Mouse (Mus musculus) embryonic facial prominence, embryonic 12.5 days (tissue): Measurements from ENCODE around the gene Farp2. TPM values are rescaled to one million over a fixed set of nuclear protein-coding genes. Genes with fewer than 3 reads are reported as not detected.
"Not testable (repeated sequence)": the region's sequence is repeated elsewhere in the genome, so short reads cannot be mapped to it uniquely, and the experiment has no call there.

ENCODE experiments used
- ATAC-seq: fragments of 200-750 bp; cut with Nextera tagmentation; 2 replicates; pipeline ENCODE4 v1.8.0; 2017; ENCODE audit not compliant: insufficient number of reproducible peaks, insufficient read depth, low FRiP score, low TSS enrichment
- H3K27ac ChIP-seq: fragments of 300-500 bp; sonication (generic); 2 replicates; pipeline ENCODE4 v1.5.1; 2016; ENCODE audit warnings: mild to moderate bottlenecking
- H3K27me3 ChIP-seq: fragments of 300-500 bp; sonication (generic); 2 replicates; pipeline ENCODE4 v1.6.1; 2016; ENCODE audit warnings: mild to moderate bottlenecking, moderate library complexity
- H3K36me3 ChIP-seq: fragments of 300-500 bp; sonication (generic); 2 replicates; pipeline ENCODE4 v1.6.1; 2016; ENCODE audit warnings: mild to moderate bottlenecking
- H3K4me1 ChIP-seq: fragments of 300-500 bp; sonication (generic); 2 replicates; pipeline ENCODE4 v1.6.1; 2016
- H3K4me2 ChIP-seq: fragments of 300-500 bp; sonication (generic); replicated peaks from 2 replicates; pipeline ENCODE4 v1.6.1; 2016; ENCODE audit warnings: mild to moderate bottlenecking, moderate library complexity
- H3K4me3 ChIP-seq: fragments of 300-500 bp; sonication (generic); 2 replicates; pipeline ENCODE4 v1.5.1; 2016; ENCODE audit warnings: mild to moderate bottlenecking
- H3K9ac ChIP-seq: fragments of 300-500 bp; sonication (generic); 2 replicates; pipeline ENCODE4 v1.6.1; 2016; ENCODE audit warnings: mild to moderate bottlenecking, moderate library complexity
- H3K9me3 ChIP-seq: fragments of 300-500 bp; sonication (generic); 2 replicates; pipeline ENCODE4 v1.6.1; 2016; ENCODE audit warnings: mild to moderate bottlenecking, moderate library complexity
- WGBS: fragments of 180-500 bp; shearing (Covaris S2); methylation state at CpG from one replicate; pipeline ENCODE4 v1.1.7; 2016; 5-methylcytosine and 5-hydroxymethylcytosine counted together
- polyA plus RNA-seq: library from polyadenylated mRNA; unstranded; fragments of >200 nt; fragmentation: Nextera tagmentation; extraction: Ambion mirVana; gene quantifications from 2 replicates; pipeline ENCODE4 v1.2.1, GENCODE M21; 2016

Farp2 gene
- 7.2 and 7.5 TPM in 2 replicates for polyA plus RNA-seq

DNA sequence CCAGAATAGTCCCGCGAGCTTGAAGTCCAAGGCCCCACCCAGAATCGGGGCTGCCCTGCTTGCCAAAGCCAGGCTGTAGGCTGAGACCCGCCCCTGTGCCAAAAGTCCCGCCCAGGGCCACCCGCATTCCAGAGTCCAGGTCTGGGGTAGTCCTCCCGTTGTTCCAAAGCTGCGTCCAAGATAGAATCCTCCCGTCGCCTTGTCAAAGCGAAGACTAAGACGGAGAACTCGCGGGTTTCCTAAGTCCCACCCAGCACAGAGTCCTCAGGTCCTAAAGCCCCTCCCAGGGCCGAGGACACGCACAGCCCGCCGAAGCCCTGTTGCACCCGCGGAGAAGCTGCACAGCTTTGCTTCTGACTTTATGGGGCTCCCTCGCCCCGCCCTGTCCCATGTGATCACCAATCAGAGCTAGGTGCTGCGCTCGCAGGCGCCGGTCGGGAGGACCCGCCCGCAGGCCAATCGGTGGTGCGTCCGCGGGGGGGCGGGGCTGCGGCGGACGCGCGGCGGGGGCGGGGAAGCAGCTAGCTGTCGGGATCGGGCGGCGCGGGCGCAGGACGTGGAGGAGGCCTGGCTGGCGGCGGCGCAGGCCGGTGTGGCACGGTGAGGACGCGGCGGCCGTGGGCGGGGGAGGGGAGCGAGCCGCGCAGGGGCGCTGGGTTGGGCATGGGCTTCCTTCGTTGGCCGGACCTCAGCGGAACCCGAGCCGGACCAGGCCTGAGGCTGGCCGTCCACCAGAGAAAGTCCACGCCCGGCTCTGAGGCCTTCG is at the start of gene Farp2:
Farp2 (plus strand) TSS at position 495 of the 766 bp plus-strand sequence.
- ATAC-seq, result peak; percentile 98
- H3K27me3 ChIP-seq, result no peaks in the 10 kb centered on the region

DNA sequence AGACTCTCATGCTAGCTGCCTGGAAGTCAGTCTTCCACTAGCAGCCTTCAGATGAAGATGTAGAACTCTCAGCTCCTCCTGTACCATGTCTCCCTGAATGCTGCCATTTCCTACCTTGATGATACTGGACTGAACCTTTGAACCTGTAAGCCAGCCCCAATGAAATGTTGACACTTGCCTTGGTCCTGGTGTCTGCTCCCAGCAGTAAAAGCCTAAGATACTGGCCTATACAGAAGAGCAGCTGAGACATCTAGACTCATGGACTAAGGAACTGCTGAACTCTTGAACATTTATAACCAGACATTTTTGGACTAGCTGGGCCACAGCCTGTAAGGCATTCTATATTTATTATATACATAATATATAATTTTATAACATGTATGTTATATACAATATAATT is 46.8 kb upstream of the Farp2 start:
- no peaks in the 10 kb centered on the region for H3K27me3 ChIP-seq
- no peaks in the 10 kb centered on the region; the same call in 1 of the 2 replicates for H3K36me3 ChIP-seq
- H3K9me3 ChIP-seq, result no peaks in the 10 kb centered on the region
- no peak overlapping the region for H3K4me3 ChIP-seq
- no peak overlapping the region for H3K27ac ChIP-seq
- no peak for ATAC-seq
- H3K9ac ChIP-seq, result no peak overlapping the region
- no peaks in the 10 kb centered on the region for H3K4me1 ChIP-seq
- no peak overlapping the region for H3K4me2 ChIP-seq

More for the DNA sequence above, at the start of gene Farp2:
- Histone ChIP-seq H3K27ac (peak within 1 kb of the TSS; percentile 67), H3K9me3 (no peaks in the 10 kb centered on the region), H3K4me3 (peak within 1 kb of the TSS; percentile 81), H3K9ac (peak within 1 kb of the TSS; percentile 77), H3K4me2 (peak within 1 kb of the TSS; percentile 82), H3K4me1 (peaks cover 14% of the 10 kb centered on the region; the same call in 1 of the 2 replicates), H3K36me3 (peaks cover 19% of the 10 kb centered on the region)
- WGBS, result under 1% methylated on average over 69 of the region's 71 CpGs

DNA sequence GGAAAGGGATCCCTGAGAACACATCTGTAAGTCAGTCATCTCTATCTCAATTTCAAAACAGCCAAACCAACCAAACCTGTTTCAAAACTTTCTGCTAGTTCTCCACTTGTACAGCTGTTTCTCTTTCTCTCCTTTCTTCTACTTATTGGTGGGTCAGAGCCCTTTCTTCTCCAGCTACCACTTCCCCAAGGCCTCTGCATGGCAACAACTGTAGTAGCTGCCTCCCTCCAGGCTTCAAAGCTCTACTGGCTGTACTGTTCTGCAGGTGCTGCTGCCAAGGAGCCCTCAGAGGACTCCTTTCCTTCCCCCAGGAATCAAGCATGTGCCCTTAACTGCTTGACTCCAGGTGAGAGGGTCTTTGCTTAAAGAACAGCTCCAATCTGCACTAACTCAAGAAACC is 46.1 kb upstream of the Farp2 start:
- no peak for ATAC-seq
- Histone ChIP-seq H3K9me3 (no peaks in the 10 kb centered on the region), H3K4me2 (no peak overlapping the region), H3K27ac (no peak overlapping the region), H3K27me3 (no peaks in the 10 kb centered on the region), H3K36me3 (no peaks in the 10 kb centered on the region; the same call in 1 of the 2 replicates), H3K4me1 (no peaks in the 10 kb centered on the region), H3K4me3 (no peak overlapping the region), H3K9ac (no peak overlapping the region)

DNA sequence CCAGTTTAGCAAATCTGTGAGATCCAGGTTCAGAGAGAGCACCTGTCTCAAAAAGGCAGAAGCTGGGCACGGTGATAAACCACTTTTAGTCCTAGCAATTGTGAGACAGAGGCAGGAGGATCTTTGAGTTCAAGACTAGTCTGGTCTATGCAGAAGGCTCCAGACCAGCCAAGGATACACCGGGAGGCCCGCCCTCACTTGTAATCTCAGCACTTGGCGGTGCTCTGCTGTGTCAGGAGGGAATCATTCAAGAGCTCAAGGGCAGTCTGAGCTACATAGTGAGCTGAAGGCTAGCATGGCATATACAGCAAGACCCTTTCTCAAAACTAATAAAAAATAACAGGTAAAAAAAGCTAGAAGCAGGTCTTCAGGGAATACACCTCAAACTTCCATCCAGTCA is 43.3 kb upstream of the Farp2 start:
- no peak overlapping the region for H3K4me3 ChIP-seq
- H3K4me1 ChIP-seq, result no peaks in the 10 kb centered on the region
- no peaks in the 10 kb centered on the region for H3K27me3 ChIP-seq
- WGBS, result 95% methylated on average over 4 of the region's 4 CpGs
- no peak overlapping the region for H3K9ac ChIP-seq
- no peak for ATAC-seq
- no peak overlapping the region for H3K4me2 ChIP-seq
- H3K36me3 ChIP-seq, result no peaks in the 10 kb centered on the region; the same call in 1 of the 2 replicates
- no peak overlapping the region for H3K27ac ChIP-seq
- H3K9me3 ChIP-seq, result no peaks in the 10 kb centered on the region

DNA sequence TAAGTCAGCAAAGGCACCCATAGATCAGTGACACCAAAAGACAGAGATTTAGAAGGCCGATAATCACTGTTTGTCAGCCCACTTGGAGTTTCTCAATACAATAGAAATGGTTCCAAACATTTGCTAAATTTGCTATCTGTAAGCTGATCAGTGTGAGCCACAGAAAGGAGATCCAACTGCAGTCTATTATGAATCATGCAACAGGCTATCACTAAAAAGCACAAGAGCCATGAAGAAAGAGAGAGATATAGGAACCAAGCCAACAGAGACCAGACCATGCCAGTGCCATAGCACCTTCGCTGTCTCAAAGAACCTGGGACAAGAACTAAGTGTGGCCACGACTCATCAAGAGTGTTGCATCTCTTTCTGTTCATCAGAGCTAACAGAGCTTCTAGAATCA is 36.2 kb upstream of the Farp2 start:
- no peak overlapping the region for H3K4me2 ChIP-seq
- H3K9ac ChIP-seq, result no peak overlapping the region
- no peak for ATAC-seq
- H3K9me3 ChIP-seq, result no peaks in the 10 kb centered on the region
- 90% methylated on average over 3 of the region's 3 CpGs for WGBS
- no peaks in the 10 kb centered on the region for H3K27me3 ChIP-seq
- no peaks in the 10 kb centered on the region for H3K36me3 ChIP-seq
- no peak overlapping the region for H3K4me3 ChIP-seq
- peaks cover 9% of the 10 kb centered on the region for H3K4me1 ChIP-seq
- H3K27ac ChIP-seq, result no peak overlapping the region

DNA sequence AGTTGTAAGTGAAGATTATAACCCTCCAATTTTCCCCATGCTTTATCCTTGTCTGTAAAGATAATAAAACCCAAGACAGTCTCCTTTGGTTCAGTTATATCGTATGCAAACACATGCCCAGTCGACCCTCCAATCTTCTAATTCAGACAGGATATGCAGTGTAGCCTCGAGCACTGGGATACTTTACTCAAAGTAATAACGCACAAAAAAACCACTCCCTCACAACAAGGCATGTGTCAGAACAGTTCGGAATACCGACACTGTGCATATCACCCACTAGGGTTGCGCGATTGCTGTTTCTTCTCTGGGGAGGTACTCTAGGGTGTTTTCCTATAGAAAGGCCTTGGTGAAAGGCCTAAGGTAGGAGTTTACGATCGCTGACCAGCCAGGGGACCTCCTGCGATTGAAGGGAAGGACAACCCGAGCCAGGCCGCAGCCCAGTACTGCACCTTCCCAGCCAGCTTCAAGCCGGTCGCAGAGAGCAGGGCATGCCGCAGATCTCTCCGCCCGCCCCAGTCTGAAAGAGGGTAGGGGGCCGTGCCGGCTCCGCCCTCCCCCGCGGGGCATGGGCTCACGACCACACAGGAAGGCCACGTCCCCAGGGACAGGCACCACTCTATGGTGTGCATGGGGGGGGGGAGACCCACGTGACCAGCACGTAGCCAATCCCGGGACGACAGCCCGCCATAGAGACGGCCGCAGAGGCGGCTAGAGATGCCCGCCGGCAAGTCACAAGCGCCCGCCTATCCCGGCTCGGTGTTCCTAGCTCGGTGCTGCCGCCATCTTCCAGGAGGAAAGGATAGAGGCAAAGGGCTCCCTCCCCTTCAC is 33.9 kb upstream of the Farp2 start:
- peak; percentile 97 for ATAC-seq
- under 1% methylated on average over 41 of the region's 41 CpGs for WGBS
- peak overlapping the region; percentile 56 for H3K4me2 ChIP-seq
- H3K4me1 ChIP-seq, result peaks cover 10% of the 10 kb centered on the region
- H3K9ac ChIP-seq, result peak overlapping the region; percentile 86
- no peaks in the 10 kb centered on the region for H3K36me3 ChIP-seq
- H3K9me3 ChIP-seq, result no peaks in the 10 kb centered on the region
- peak overlapping the region; percentile 94 for H3K4me3 ChIP-seq
- H3K27ac ChIP-seq, result peak overlapping the region; percentile 93
- H3K27me3 ChIP-seq, result no peaks in the 10 kb centered on the region

DNA sequence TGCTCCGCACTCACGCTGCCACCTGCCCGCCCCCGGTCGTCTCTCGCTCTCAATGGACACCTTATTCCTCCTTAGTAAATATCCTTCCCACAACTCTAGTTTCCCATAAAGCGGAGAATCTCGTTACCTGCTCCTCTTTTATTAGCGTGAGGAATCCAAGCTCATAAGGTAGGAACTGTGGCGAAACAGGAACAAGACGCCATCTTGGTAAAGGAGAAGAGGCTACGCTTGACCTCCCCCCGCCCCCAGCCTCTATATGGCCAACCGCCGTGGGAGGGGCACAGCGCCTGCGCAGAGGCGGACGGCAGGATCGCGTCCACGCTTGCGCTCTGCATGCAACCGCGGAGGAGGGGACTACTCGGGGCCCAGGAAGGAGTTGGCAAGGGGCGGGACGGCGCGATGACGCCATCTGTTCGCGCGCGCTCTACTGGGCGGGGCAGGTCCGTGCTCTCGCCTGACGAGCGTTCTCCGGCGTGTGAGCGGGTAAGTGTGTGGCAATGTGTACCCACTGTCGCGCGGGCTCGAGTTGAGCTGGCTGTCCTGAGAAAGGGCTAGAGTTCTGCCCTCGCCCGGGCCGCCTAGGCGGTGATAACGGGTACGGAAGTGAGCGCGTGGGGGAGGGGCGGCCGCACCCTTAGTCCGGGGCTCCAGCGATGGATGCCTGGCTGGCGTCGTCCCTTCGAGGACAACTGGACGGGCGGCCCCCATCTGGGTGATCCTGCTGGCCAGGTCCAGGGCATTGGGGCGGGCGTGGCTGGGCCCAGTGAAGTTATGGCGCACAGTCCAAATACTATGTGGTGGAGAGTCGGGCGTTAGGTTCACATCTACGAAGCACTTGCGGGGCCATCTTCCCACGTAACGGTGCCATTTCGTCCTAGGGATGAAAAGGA is 33.0 kb upstream of the Farp2 start, which contains the start of gene Hdlbp:
Hdlbp (minus strand) TSS at position 230 of the 890 bp plus-strand sequence.
- H3K4me3 ChIP-seq, result peak within 1 kb of the TSS; percentile 94
- peak; percentile 96 for ATAC-seq
- peaks cover 10% of the 10 kb centered on the region for H3K4me1 ChIP-seq
- peak within 1 kb of the TSS; percentile 68 for H3K4me2 ChIP-seq
- no peaks in the 10 kb centered on the region for H3K36me3 ChIP-seq
- peak within 1 kb of the TSS; percentile 93 for H3K27ac ChIP-seq
- no peaks in the 10 kb centered on the region for H3K27me3 ChIP-seq
- WGBS, result under 1% methylated on average over 73 of the region's 74 CpGs
- H3K9ac ChIP-seq, result peak within 1 kb of the TSS; percentile 86
- H3K9me3 ChIP-seq, result no peaks in the 10 kb centered on the region

DNA sequence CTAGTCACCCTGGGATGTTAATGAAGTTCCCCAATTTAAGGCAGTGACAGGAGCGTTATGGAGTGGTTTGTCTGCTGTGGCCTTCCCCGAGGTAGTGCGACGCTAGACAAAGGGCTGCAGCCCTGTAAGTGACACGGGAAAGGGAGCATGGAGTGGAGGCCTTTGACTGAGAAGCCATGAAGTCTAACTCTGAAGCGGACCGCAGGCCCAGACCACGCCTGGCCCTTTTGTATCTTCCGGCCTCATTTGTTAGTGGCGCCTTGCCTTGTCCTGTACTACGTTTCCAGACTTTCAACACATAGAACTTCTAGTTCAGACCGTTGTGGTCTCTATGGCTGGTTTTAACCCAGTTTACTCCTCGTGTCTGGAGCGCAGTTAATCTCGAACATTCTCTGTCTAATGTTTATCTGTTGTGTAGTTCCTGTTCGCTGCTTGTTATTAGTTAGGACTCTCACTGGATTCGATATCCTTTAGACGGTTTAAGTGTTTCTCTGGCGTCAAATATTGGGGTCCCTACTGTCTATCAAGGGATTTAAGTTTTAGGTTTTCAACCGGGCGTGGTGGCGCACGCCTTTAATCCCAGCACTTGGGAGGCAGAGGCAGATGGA is 32.3 kb upstream of the Farp2 start:
- Histone ChIP-seq H3K4me2 (peak overlapping the region; percentile 68), H3K4me1 (peaks cover 10% of the 10 kb centered on the region), H3K27ac (peak overlapping the region; percentile 93), H3K27me3 (no peaks in the 10 kb centered on the region), H3K36me3 (no peaks in the 10 kb centered on the region), H3K4me3 (peak overlapping the region; percentile 94), H3K9me3 (no peaks in the 10 kb centered on the region), H3K9ac (peak overlapping the region; percentile 86)
- ATAC-seq, result no peak
- WGBS, result 6% methylated on average over 23 of the region's 23 CpGs

DNA sequence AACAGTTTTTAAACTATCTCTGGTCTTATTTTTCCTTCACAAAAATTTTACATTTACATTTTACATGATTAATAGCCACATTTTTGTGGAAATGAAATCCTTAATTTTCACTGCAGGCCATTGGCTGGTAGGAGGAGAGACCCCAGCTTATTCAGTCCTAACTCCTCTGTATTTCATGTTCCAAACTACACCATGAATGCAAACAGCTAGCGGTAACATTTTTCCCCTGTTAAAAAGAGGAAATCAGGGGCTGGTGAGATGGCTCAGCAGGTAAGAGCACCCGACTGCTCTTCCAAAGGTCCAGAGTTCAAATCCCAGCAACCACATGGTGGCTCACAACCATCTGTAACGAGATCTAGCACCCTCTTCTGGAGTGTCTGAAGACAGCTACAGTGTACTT is 25.6 kb upstream of the Farp2 start:
- H3K9ac ChIP-seq, H3K4me2 ChIP-seq, H3K27me3 ChIP-seq, H3K4me3 ChIP-seq, H3K9me3 ChIP-seq, ATAC-seq, H3K4me1 ChIP-seq, H3K36me3 ChIP-seq, H3K27ac ChIP-seq: not testable (repeated sequence)
- 78% methylated on average over 3 of the region's 3 CpGs for WGBS

DNA sequence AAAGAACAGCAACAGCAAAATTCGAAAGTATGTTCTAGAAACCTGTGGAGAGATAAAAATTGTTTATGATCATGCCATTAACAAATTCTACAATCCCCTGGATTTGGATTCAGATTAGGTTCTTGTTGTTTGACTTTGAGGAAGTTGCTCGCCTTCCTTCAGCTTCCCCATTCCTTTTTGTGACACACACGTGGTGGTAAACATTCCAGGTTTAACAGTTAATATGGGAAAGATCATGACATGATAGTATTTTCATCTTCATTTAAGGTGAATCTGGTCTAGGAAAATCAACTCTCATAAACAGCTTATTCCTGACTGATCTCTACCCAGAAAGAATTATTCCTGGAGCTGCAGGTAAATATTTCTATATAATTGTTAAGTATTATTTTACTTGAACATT is 16.6 kb upstream of the Farp2 start:
- WGBS, result 88% methylated on average over 3 of the region's 3 CpGs
- no peak overlapping the region for H3K9ac ChIP-seq
- H3K9me3 ChIP-seq, result no peaks in the 10 kb centered on the region
- H3K4me1 ChIP-seq, result no peaks in the 10 kb centered on the region
- H3K36me3 ChIP-seq, result peaks cover 39% of the 10 kb centered on the region
- no peak for ATAC-seq
- H3K4me2 ChIP-seq, result no peak overlapping the region
- no peaks in the 10 kb centered on the region for H3K27me3 ChIP-seq
- H3K4me3 ChIP-seq, result no peak overlapping the region
- H3K27ac ChIP-seq, result no peak overlapping the region
